Mouse (Mus musculus): ENCODE measurements around the gene Ripor3. TPM values are rescaled to one million over a fixed set of nuclear protein-coding genes. Genes with fewer than 3 reads are reported as not detected.

The Ripor3 gene
- total RNA-seq, 2 experiments from 2014 or later = not detected

DNA sequence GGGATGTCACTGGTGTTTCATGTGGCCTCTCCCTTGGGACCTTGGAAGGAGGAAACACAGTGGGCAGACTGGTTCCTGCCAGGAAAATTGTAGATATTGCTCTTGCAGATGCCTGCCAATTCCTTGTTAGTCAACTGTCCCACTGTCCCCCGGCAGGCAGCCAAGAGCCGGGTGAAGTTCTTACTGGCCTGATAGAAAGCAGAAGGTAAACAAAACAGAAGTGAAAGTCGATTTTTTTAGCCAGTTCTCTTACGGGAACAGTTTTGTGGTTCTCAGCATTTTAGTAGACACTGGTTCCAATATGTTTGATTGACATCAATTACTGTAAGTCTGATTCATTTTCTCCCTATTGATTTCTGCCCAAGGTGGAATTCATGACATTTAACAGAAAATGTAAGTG, 51.6 kb downstream of the Ripor3 start:
- peak; percentile 56 for ATAC-seq (replicated peaks; ENCODE audit: poor library complexity)

GRCm38 (mm10) chr2:167958082-167958788, 52.2 kb downstream of the Ripor3 start:
- ATAC-seq (replicated peaks; ENCODE audit: poor library complexity) = no peak

DNA sequence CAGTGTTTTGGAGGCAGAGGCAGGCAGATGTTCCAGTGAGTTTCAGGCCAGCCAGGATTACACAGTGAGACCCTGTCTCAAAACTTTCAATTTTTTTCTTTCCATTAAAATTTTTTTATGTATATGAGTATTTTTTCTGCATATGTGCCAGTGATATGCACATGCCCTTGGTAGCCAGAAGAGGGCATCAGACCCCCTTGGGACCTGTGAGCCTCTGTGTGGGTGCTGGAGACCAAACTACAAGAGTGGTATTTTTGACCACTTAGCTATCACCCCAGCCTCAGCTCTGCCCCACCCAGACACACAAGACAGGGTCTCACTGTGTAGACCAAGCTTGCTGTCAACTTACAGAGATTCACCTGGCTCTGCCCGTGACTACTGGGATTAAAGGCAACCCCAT, 52.9 kb downstream of the Ripor3 start:
- ATAC-seq (replicated peaks; ENCODE audit: poor library complexity) = peak; percentile 49; the same call in 1 of the 2 replicates

GRCm38 (mm10) chr2:167954928-167955327, 55.5 kb downstream of the Ripor3 start:
- no peak for ATAC-seq (replicated peaks; ENCODE audit: poor library complexity)

GRCm38 (mm10) chr2:167953819-167954218, 56.6 kb downstream of the Ripor3 start:
- ATAC-seq (replicated peaks; ENCODE audit: poor library complexity) = no peak

DNA sequence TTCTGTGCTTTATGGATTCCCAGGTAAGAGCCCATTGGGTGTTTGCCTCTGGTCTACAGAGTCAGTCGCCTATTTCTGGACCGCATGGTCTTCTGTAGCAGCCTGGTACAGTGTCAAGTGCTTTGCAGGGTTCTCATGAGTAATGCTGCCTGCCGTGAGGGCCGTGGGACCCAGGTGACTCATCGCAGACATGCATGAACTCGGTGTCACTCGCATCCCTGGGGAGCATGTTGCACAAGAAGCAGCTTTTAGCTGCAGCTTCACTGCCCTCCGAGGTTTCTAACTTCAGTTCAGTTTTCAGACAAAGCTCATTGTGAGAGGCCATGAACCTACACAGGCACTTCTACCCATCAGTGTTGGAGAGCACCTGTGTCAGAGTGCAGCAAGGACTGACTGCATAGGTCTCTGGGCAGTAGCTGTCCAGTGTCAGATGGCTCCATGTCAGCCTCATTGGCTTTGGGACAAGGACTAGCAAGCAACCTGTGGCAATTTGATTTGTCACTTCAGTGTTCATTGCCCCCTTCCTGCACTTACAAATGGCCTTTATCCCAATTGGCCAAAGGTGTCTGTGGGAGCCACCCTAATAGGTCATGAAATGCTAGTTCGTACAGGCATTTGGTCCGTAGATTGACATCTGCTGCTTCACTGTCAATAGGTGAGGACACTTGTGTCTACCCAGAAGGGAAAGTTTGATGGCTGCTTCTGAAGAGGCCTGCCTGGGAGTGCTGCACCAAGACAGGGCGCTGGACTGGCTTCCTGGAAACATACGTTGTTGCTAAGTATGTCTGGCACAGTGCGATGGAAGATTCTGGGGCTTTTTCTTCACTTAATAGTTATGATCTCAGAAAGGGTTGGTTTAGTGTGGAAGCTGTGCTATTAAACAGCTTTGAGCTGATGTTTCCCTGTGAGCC, 58.9 kb downstream of the Ripor3 start:
- no peak for ATAC-seq (replicated peaks; ENCODE audit: poor library complexity)

GRCm38 (mm10) chr2:167950681-167951080, 59.7 kb downstream of the Ripor3 start:
- ATAC-seq (replicated peaks; ENCODE audit: poor library complexity) = no peak

- no peak for ATAC-seq (replicated peaks; ENCODE audit: poor library complexity)
Measured at GRCm38 (mm10) chr2:167949808-167950207, 60.6 kb downstream of the Ripor3 start.

DNA sequence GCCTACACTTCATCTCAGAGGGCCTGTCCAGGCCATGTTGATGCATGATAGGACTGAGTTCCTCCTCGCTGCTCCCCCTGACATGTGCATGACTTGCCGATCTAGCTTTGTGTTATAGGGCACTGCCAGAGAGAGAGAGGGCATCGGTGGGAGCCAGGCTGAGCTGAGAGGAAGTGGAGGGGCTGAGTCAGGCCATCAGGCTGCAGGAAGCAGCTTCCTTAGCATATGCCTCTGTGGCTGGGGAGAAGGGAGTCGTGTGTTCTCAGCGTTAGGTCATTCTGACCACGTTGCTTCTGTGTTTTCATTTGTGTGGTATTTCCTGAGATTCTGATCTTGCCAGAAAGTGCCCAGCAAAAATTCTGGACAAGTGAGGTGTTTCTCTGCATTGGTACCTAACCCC, 61.2 kb downstream of the Ripor3 start:
- peak; percentile 83 for ATAC-seq (replicated peaks; ENCODE audit: poor library complexity)

DNA sequence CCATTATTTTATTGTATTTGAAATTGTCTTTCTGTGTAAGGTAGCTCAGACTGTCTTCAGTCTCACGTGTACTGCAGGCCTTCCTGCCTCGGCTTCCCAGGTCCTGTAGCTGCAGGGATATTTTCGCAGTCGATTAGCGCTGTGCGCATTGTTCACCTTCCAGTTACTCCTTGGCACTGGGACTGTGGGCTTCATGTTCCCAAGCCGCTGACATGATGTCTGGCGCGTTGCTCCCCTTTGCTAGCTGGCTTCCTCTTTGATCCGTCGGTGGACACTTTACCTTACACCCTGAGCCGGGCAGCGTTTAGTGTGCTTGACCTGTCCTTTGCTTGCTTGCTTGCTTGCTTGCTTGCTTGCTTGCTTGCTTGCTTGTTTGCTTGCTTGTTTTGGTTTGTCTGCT, 61.9 kb downstream of the Ripor3 start:
- ATAC-seq (replicated peaks; ENCODE audit: poor library complexity) = no peak

DNA sequence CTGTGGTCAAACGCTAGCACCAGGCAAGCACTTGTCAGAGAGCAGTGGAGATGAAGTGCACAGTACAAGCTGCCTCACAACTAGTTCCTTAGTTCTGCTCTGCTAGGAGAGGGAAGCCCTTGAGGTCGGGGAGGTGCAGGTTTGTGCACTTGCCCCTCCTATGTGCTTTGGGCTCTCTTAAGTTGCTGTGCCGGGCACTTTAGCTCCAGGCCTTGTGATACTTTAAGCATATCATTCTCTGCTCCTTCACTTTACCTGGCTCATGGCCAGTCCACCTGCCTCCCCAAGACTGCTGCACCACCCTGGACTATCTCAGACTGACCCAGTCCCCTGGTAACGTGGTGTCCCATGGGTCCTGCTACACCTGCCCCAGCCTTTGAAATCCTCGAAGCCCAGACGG, 62.4 kb downstream of the Ripor3 start:
- ATAC-seq (replicated peaks; ENCODE audit: poor library complexity) = no peak

GRCm38 (mm10) chr2:167947251-167947650, 63.2 kb downstream of the Ripor3 start:
- ATAC-seq (replicated peaks; ENCODE audit: poor library complexity) = peak; percentile 14

GRCm38 (mm10) chr2:167945451-167945850, 65.0 kb downstream of the Ripor3 start:
- ATAC-seq (replicated peaks; ENCODE audit: poor library complexity) = no peak

DNA sequence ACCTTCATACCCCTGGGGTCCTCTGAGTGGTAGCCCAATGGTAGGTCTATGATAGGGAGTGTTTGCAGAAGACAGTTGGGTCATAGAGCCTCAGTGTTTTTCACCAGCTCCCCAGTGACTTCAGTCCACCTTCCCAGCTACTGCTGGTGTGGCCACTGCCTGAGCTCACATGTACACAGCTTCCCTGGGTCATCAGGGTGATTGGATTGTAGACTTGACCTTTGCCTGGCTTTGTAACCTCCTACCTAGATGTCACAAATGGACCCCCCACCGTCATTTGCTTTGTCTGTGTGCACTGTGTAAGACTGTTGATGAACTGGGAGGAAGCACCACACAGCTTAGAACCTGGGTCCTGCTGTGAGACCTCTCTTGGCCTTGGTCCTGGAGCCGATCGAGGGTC, 66.2 kb downstream of the Ripor3 start:
- no peak for ATAC-seq (replicated peaks; ENCODE audit: poor library complexity)

DNA sequence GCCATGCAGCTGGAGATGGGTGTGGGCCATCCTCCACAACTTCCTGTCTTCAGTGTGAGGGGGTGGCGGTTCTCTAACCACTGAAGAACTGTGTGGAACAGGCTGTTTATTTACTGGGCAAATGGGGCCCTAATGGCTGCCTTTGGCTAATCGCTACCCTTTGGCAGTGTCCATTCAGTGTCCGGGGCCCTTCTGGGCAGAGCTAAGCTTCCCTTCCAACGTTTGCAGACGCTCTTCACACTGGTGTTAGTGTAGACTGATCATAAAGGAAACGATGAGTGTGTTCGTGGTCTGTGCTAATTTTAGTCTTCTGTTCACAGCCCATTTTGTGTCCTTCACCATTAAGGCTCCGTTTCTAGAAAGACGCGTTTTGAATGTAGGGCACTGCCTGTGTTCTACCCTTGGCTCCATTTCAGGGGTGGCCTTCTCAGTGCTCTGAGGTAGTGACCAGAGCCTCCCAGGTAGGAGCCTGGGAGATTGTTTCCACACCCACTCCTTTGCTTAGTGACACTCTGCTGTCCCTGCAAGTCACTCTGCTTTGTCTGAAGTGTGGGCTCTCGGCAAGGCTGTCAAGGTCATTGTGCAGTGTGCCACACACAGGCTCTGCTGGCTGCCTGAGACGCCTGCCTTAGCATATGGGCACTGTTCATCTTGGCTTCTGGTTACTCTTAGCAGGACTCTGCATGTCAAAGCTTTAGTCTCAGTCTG, 67.3 kb downstream of the Ripor3 start:
- ATAC-seq (replicated peaks; ENCODE audit: poor library complexity) = peak; percentile 51

DNA sequence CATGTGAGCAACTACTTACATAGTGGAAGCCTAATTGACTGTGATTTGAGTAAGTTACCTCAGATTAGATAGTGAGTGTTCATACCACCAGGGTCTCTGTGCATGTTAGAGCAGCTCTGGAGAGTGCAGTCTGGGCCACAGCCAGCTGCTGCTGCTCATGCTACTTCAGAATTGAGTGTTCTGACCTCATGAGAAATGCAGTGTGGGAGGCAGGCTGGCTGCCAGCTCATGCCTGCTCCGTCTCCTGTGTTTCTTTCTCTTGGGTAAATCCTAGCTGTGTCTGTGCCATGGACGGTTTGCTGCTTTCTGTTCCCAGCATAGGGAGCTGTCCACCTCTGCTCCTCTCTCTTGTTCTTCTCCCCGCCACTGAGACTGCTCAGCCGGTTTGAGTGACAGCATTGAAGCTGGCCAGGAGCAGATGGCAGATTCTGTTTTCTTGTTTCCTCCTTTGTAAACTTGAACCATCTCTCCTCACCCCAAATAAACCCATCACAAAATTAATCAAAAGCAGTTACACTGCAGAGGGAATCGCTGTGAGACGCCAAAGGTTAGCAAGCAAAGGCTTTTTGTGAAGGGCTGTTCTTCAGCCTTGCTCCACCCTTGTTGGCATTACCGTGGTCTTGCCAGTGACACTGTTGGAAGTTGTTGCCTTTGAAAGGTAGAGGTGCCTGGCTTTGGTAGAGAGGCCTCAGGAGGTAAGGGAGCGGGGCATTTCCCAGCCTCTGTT, 68.1 kb downstream of the Ripor3 start:
- peak; percentile 9; the same call in 1 of the 2 replicates for ATAC-seq (replicated peaks; ENCODE audit: poor library complexity)

DNA sequence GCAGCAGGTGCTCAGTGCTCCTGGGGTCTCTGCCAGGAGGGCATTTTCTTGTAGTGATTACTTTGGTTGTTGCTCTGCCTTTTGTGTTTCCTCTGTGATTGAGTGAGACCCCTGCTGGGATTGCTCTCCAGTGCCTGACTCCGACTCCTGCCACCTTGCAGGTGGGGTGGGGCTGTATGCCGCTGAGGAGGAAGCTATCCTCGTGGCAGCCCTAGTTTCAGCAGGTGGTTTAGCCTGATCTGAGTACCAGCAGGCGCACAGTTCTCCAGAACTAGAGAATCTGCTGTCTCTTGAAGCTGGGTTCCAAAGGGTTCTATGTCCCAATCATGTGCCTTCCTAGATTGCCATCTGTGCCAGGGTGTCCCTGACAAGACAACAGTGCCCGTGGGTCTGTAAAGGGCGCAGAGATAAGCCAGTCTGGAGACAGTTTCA, 68.7 kb downstream of the Ripor3 start:
- ATAC-seq (replicated peaks; ENCODE audit: poor library complexity) = peak; percentile 66

- ATAC-seq (replicated peaks; ENCODE audit: poor library complexity) = no peak
Measured at GRCm38 (mm10) chr2:167941320-167941719, 69.1 kb downstream of the Ripor3 start.

- ATAC-seq (replicated peaks; ENCODE audit: poor library complexity) = no peak
Measured at GRCm38 (mm10) chr2:167940636-167941035, 69.8 kb downstream of the Ripor3 start.

- no peak for ATAC-seq (replicated peaks; ENCODE audit: poor library complexity)
Measured at GRCm38 (mm10) chr2:167939632-167940399, 70.6 kb downstream of the Ripor3 start.
